Mouse (Mus musculus) midbrain, embryonic 11.5 days (tissue): ENCODE results near the gene Nol11. TPM values are rescaled to one million over a fixed set of nuclear protein-coding genes. Genes with fewer than 3 reads are reported as not detected.

Experiments
- ATAC-seq: fragments of 200-750 bp; cut with Nextera tagmentation; 2 replicates; pipeline ENCODE4 v1.8.0; 2017; ENCODE audit warnings: moderate TSS enrichment, moderate library complexity; ENCODE audit not compliant: low FRiP score
- DNase-seq: peaks from one replicate; pipeline ENCODE4 v3.0.0; 2015; ENCODE audit warnings: low spot score; ENCODE audit errors: missing footprints
- H3K27ac ChIP-seq: fragments of 300-500 bp; sonication (generic); 2 replicates; pipeline ENCODE4 v1.5.1; 2014; ENCODE audit warnings: low read depth, low read length
- H3K27me3 ChIP-seq: fragments of 300-500 bp; sonication (generic); 2 replicates; pipeline ENCODE4 v1.6.1; 2014; ENCODE audit warnings: mild to moderate bottlenecking, low read length, moderate library complexity, mixed read lengths; ENCODE audit not compliant: control insufficient read depth, insufficient read depth
- H3K36me3 ChIP-seq: fragments of 300-500 bp; sonication (generic); 2 replicates; pipeline ENCODE4 v1.6.1; 2014; ENCODE audit warnings: mild to moderate bottlenecking, low read length, moderate library complexity, mixed read lengths; ENCODE audit not compliant: control insufficient read depth, insufficient read depth
- H3K4me1 ChIP-seq: fragments of 300-500 bp; sonication (generic); 2 replicates; pipeline ENCODE4 v1.6.1; 2014; ENCODE audit warnings: low read length; ENCODE audit not compliant: control insufficient read depth, insufficient read depth
- H3K4me2 ChIP-seq: fragments of 300-500 bp; sonication (generic); 2 replicates; pipeline ENCODE4 v1.6.1; 2014; ENCODE audit warnings: mild to moderate bottlenecking, moderate library complexity
- H3K4me3 ChIP-seq: fragments of 300-500 bp; sonication (generic); 2 replicates; pipeline ENCODE4 v1.5.1; 2014; ENCODE audit warnings: low read depth, low read length
- H3K9ac ChIP-seq: fragments of 300-500 bp; sonication (generic); 2 replicates; pipeline ENCODE4 v1.6.1; 2014; ENCODE audit warnings: low read length
- H3K9me3 ChIP-seq: fragments of 300-500 bp; sonication (generic); 2 replicates; pipeline ENCODE4 v1.6.1; 2016; ENCODE audit warnings: low read length; ENCODE audit not compliant: control insufficient read depth
- WGBS: fragments of 180-500 bp; shearing (Covaris S2); extraction: QIAGEN DNeasy Blood & Tissue Kit; methylation state at CpG from one replicate; pipeline ENCODE4 v1.1.7; 2014; 5-methylcytosine and 5-hydroxymethylcytosine counted together
- polyA plus RNA-seq: library from polyadenylated mRNA; unstranded; fragments of >200 nt; fragmentation: Nextera tagmentation; extraction: Ambion mirVana; gene quantifications from 2 replicates; pipeline ENCODE4 v1.2.1, GENCODE M21; 2014

The Nol11 gene
- polyA plus RNA-seq, 1 experiment from 2014 or later = 68.3 TPM

GRCm38 (mm10) chr11:107223667-107224214 is 34.6 kb upstream of the Nol11 start:
- no peak overlapping the region for H3K4me3 ChIP-seq
- H3K9ac ChIP-seq = no peak overlapping the region
- no peaks in the 10 kb centered on the region for H3K4me1 ChIP-seq
- DNase-seq = peak; percentile 41
- no peaks in the 10 kb centered on the region for H3K9me3 ChIP-seq
- H3K36me3 ChIP-seq = no peaks in the 10 kb centered on the region
- WGBS = 84% methylated on average over 8 of the region's 8 CpGs
- H3K27ac ChIP-seq = no peak overlapping the region
- ATAC-seq = no peak
- no peaks in the 10 kb centered on the region for H3K27me3 ChIP-seq
- no peak overlapping the region for H3K4me2 ChIP-seq

GRCm38 (mm10) chr11:107223169-107223561 is 34.0 kb upstream of the Nol11 start:
- ATAC-seq (no peak), DNase-seq (peak; percentile 73)
- Histone ChIP-seq H3K4me3 (no peak overlapping the region), H3K9ac (no peak overlapping the region), H3K27me3 (no peaks in the 10 kb centered on the region), H3K4me1 (no peaks in the 10 kb centered on the region), H3K36me3 (no peaks in the 10 kb centered on the region), H3K27ac (no peak overlapping the region), H3K4me2 (no peak overlapping the region), H3K9me3 (no peaks in the 10 kb centered on the region)
- WGBS = 69% methylated on average over 1 of the region's 1 CpGs

GRCm38 (mm10) chr11:107222531-107223168 is 33.5 kb upstream of the Nol11 start:
- H3K27ac ChIP-seq = no peak overlapping the region
- H3K36me3 ChIP-seq = no peaks in the 10 kb centered on the region
- H3K4me3 ChIP-seq = no peak overlapping the region
- H3K4me1 ChIP-seq = no peaks in the 10 kb centered on the region
- ATAC-seq = no peak
- no peak overlapping the region for H3K4me2 ChIP-seq
- 67% methylated on average over 12 of the region's 12 CpGs for WGBS
- no peaks in the 10 kb centered on the region for H3K9me3 ChIP-seq
- no peaks in the 10 kb centered on the region for H3K27me3 ChIP-seq
- DNase-seq = peak; percentile 67
- no peak overlapping the region for H3K9ac ChIP-seq

GRCm38 (mm10) chr11:107215111-107215510 is 25.9 kb upstream of the Nol11 start:
- Histone ChIP-seq H3K27me3 (no peaks in the 10 kb centered on the region), H3K4me3 (no peak overlapping the region), H3K4me2 (no peak overlapping the region), H3K27ac (no peak overlapping the region), H3K4me1 (no peaks in the 10 kb centered on the region), H3K36me3 (no peaks in the 10 kb centered on the region), H3K9ac (no peak overlapping the region), H3K9me3 (no peaks in the 10 kb centered on the region)
- ATAC-seq (no peak), DNase-seq (no peak)
- 93% methylated on average over 9 of the region's 9 CpGs for WGBS

GRCm38 (mm10) chr11:107213745-107214144 is 24.6 kb upstream of the Nol11 start:
- ATAC-seq (no peak), DNase-seq (peak; percentile 92)
- no peaks in the 10 kb centered on the region for H3K4me1 ChIP-seq
- H3K36me3 ChIP-seq = no peaks in the 10 kb centered on the region
- WGBS = 77% methylated on average over 5 of the region's 5 CpGs
- H3K9ac ChIP-seq = no peak overlapping the region
- H3K9me3 ChIP-seq = no peaks in the 10 kb centered on the region
- no peak overlapping the region for H3K4me2 ChIP-seq
- no peak overlapping the region for H3K27ac ChIP-seq
- no peaks in the 10 kb centered on the region for H3K27me3 ChIP-seq
- no peak overlapping the region for H3K4me3 ChIP-seq

GRCm38 (mm10) chr11:107209818-107210217 is 20.6 kb upstream of the Nol11 start:
- WGBS = 87% methylated on average over 13 of the region's 13 CpGs
- no peaks in the 10 kb centered on the region for H3K27me3 ChIP-seq
- no peaks in the 10 kb centered on the region for H3K36me3 ChIP-seq
- DNase-seq (no peak), ATAC-seq (no peak)
- no peak overlapping the region for H3K4me3 ChIP-seq
- H3K4me2 ChIP-seq = no peak overlapping the region
- no peak overlapping the region for H3K27ac ChIP-seq
- no peaks in the 10 kb centered on the region for H3K4me1 ChIP-seq
- no peak overlapping the region for H3K9ac ChIP-seq
- H3K9me3 ChIP-seq = no peaks in the 10 kb centered on the region

- Histone ChIP-seq H3K4me1 (no peaks in the 10 kb centered on the region), H3K9me3 (no peaks in the 10 kb centered on the region), H3K9ac (no peak overlapping the region), H3K27me3 (no peaks in the 10 kb centered on the region), H3K4me3 (no peak overlapping the region), H3K27ac (no peak overlapping the region), H3K36me3 (no peaks in the 10 kb centered on the region), H3K4me2 (no peak overlapping the region)
- WGBS = 93% methylated on average over 11 of the region's 11 CpGs
- DNase-seq = no peak
- ATAC-seq = no peak
Observed at GRCm38 (mm10) chr11:107201773-107202172, 12.6 kb upstream of the Nol11 start.

- Histone ChIP-seq H3K27ac (no peak overlapping the region), H3K4me3 (no peak overlapping the region), H3K9me3 (no peaks in the 10 kb centered on the region), H3K9ac (no peak overlapping the region), H3K4me1 (no peaks in the 10 kb centered on the region), H3K27me3 (no peaks in the 10 kb centered on the region), H3K4me2 (no peak overlapping the region), H3K36me3 (no peaks in the 10 kb centered on the region)
- WGBS = 80% methylated on average over 5 of the region's 5 CpGs
- DNase-seq (no peak), ATAC-seq (no peak)
Observed at GRCm38 (mm10) chr11:107199281-107199680, 10.1 kb upstream of the Nol11 start.

- Histone ChIP-seq H3K36me3 (no peaks in the 10 kb centered on the region), H3K4me3 (no peak overlapping the region), H3K27ac (no peak overlapping the region), H3K4me1 (no peaks in the 10 kb centered on the region), H3K9ac (no peak overlapping the region), H3K27me3 (no peaks in the 10 kb centered on the region), H3K9me3 (no peaks in the 10 kb centered on the region), H3K4me2 (no peak overlapping the region)
- ATAC-seq = no peak
- no peak for DNase-seq
- WGBS = 62% methylated on average over 2 of the region's 2 CpGs
Observed at GRCm38 (mm10) chr11:107195334-107195733, 6.2 kb upstream of the Nol11 start.
